Mouse (Mus musculus): ENCODE results near the gene Gba. TPM values are rescaled to one million over a fixed set of nuclear protein-coding genes. Genes with fewer than 3 reads are reported as not detected.

Gene Gba
- polyA plus RNA-seq, 1 experiment from 2014 or later = 34.7 TPM

- Histone ChIP-seq H3K36me3 (replicated peaks) (peaks cover 13% of the 10 kb centered on the region), H3K27ac (peak overlapping the region; percentile 65), H3K4me1 (peaks cover 58% of the 10 kb centered on the region), H3K9me3 (no peaks in the 10 kb centered on the region), H3K4me3 (peak overlapping the region; percentile 30; the same call in 1 of the 2 replicates), H3K27me3 (ENCODE audit: poor library complexity, severe bottlenecking) (peaks cover 24% of the 10 kb centered on the region)
- 61% methylated on average over 18 of the region's 18 CpGs for WGBS
- DNase-seq (ENCODE audit: extremely low spot score, low spot score) = peak; percentile 14
Observed at GRCm38 (mm10) chr3:89187690-89188477, 14.8 kb upstream of the Gba start.

- no peaks in the 10 kb centered on the region for H3K9me3 ChIP-seq
- peak overlapping the region; percentile 65; the same call in 1 of the 2 replicates for H3K27ac ChIP-seq
- H3K36me3 ChIP-seq (replicated peaks) = peaks cover 13% of the 10 kb centered on the region
- peak overlapping the region; percentile 0; the same call in 1 of the 2 replicates for H3K4me3 ChIP-seq
- WGBS = 60% methylated on average over 12 of the region's 12 CpGs
- H3K4me1 ChIP-seq = peaks cover 52% of the 10 kb centered on the region
- no peak for DNase-seq (ENCODE audit: extremely low spot score, low spot score)
- H3K27me3 ChIP-seq (ENCODE audit: poor library complexity, severe bottlenecking) = peaks cover 24% of the 10 kb centered on the region
Observed at GRCm38 (mm10) chr3:89188478-89188875, 14.3 kb upstream of the Gba start.

DNA sequence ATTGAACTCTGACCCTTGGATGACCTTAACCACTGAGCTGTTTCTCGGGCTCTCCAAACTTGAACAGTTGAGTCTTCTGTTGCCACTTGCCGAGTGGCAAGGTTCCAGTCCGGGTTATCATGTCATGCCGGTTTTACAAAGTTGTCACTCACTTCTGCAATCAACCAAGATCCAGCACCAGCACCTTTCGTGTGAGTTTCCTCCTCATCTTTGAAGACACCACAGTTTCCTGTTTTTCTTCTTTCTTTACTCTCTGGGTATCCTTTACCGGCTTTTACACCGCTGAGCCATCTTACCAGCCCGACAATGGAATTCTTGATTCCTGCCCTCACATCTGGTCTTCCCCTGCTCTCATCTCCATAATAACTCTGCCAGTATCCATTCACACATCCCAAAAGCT, 12.3 kb upstream of the Gba start:
- Histone ChIP-seq H3K4me3 (no peak overlapping the region), H3K27me3 (ENCODE audit: poor library complexity, severe bottlenecking) (peaks cover 24% of the 10 kb centered on the region), H3K4me1 (peaks cover 35% of the 10 kb centered on the region), H3K36me3 (replicated peaks) (peaks cover 13% of the 10 kb centered on the region), H3K9me3 (no peaks in the 10 kb centered on the region), H3K27ac (no peak overlapping the region)
- WGBS = 89% methylated on average over 8 of the region's 8 CpGs
- no peak for DNase-seq (ENCODE audit: extremely low spot score, low spot score)

DNA sequence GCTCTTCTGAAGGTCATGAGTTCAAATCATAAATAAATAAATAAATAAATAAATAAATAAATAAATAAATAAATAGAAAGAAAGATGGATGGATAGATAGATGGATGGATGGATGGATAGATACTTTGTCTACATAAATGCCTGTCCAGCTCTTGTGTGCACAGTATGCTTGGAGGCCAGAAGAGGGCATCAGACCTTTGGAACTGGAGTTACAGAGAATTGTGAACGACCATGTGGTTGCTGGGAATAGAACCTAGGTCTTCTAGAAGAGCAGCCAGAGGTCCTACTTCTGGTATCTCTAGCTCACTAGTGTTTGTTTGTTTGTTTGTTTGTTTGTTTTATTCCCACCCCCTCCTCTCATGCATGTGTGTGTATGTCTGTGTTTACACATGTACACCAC, 9.4 kb upstream of the Gba start:
- no peak overlapping the region for H3K4me3 ChIP-seq
- H3K4me1 ChIP-seq = peaks cover 24% of the 10 kb centered on the region
- H3K36me3 ChIP-seq (replicated peaks) = peaks cover 6% of the 10 kb centered on the region
- DNase-seq (ENCODE audit: extremely low spot score, low spot score) = no peak
- H3K27ac ChIP-seq = no peak overlapping the region
- WGBS = 74% methylated on average over 1 of the region's 1 CpGs
- no peaks in the 10 kb centered on the region for H3K9me3 ChIP-seq
- peaks cover 6% of the 10 kb centered on the region for H3K27me3 ChIP-seq (ENCODE audit: poor library complexity, severe bottlenecking)

DNA sequence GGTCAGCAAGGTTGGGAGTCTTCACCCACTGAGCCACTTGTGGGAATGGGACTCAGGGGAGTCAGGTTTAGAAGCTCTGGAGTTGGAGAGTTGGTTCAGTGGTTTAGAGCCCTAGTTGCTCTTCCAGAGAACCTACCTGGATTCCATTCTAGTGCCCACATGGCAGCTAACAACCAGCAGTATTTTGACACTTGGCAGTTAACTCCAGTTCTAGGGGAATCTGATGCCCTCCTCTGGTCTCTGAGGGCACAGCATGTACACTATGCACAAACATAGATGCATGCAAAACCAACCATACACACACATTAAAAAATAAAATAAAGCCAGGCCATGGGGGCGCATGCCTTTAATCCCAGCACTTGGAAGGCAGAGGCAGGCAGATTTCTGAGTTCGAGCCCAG, 8.9 kb upstream of the Gba start:
- peak; percentile 16 for DNase-seq (ENCODE audit: extremely low spot score, low spot score)
- Histone ChIP-seq H3K4me1 (peaks cover 19% of the 10 kb centered on the region), H3K9me3 (no peaks in the 10 kb centered on the region), H3K4me3 (no peak overlapping the region), H3K27me3 (ENCODE audit: poor library complexity, severe bottlenecking) (peaks cover 1% of the 10 kb centered on the region), H3K27ac (no peak overlapping the region), H3K36me3 (replicated peaks) (peaks cover 1% of the 10 kb centered on the region; the same call in 1 of the 2 replicates)
- WGBS = 91% methylated on average over 2 of the region's 2 CpGs

DNA sequence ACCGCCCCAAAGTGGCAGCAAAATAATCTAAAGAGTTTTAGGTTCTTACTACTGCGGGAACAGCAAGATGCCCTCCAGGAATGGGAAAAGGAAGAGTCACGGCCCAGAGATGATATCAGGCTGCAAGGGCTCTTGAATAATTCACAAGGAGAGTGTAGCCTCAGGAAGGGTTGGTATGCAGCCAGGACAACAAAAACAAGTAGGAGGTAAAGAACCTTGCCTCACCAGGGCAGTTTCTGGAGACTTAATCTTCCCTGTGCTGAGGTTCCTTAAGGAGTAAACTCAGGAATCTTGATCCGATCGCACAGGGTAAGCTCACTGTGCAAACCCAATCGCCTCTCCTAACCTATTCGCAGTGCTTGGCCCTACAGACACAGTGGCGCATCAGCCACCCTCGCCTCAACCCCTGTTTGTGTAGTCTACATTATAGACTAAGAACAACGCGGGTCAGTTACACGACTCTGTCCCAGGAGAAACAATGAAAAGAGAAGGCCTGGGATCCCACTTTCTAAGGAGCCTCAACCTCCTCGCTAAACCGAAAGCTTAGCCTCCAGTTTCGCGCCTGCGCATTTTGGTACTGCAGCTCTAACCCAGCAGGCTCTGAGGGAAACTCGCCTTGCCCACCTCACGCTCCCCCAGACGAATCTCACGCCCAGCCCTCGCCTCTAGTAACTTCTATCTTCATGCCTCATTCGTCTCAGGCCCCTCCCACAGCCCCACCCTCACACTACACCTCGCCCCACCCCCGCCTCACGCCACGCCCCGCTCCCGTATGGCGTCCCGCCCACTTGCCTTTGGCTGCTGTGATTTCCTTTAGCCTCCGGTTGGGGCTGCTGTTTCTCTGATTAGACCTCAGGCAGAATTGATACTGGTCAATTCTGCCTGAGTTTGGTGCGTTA, 6.5 kb upstream of the Gba start:
- H3K27ac ChIP-seq = peak overlapping the region; percentile 89
- H3K4me1 ChIP-seq = peaks cover 19% of the 10 kb centered on the region
- no peaks in the 10 kb centered on the region for H3K36me3 ChIP-seq (replicated peaks)
- WGBS = 9% methylated on average over 33 of the region's 33 CpGs
- no peaks in the 10 kb centered on the region for H3K27me3 ChIP-seq (ENCODE audit: poor library complexity, severe bottlenecking)
- peak overlapping the region; percentile 49 for H3K4me3 ChIP-seq
- H3K9me3 ChIP-seq = no peaks in the 10 kb centered on the region
- DNase-seq (ENCODE audit: extremely low spot score, low spot score) = peak; percentile 95

GRCm38 (mm10) chr3:89199839-89200238, 2.9 kb upstream of the Gba start:
- no peak overlapping the region for H3K27ac ChIP-seq
- WGBS = 78% methylated on average over 3 of the region's 3 CpGs

GRCm38 (mm10) chr3:89203142-89203514, 400 bp downstream of the Gba start:
- H3K27me3 ChIP-seq (ENCODE audit: poor library complexity, severe bottlenecking) = no peaks in the 10 kb centered on the region
- peak overlapping the region; percentile 72 for H3K27ac ChIP-seq
- peaks cover 7% of the 10 kb centered on the region for H3K4me1 ChIP-seq
- H3K4me3 ChIP-seq = peak overlapping the region; percentile 63
- DNase-seq (ENCODE audit: extremely low spot score, low spot score) = no peak
- H3K36me3 ChIP-seq (replicated peaks) = peaks cover 40% of the 10 kb centered on the region
- H3K9me3 ChIP-seq = no peaks in the 10 kb centered on the region
- WGBS = 39% methylated on average over 5 of the region's 5 CpGs

More at GRCm38 (mm10) chr3:89199839-89200238, 2.9 kb upstream of the Gba start:
- Histone ChIP-seq H3K9me3 (no peaks in the 10 kb centered on the region), H3K4me3 (no peak overlapping the region), H3K4me1 (peaks cover 25% of the 10 kb centered on the region), H3K27me3 (ENCODE audit: poor library complexity, severe bottlenecking) (no peaks in the 10 kb centered on the region), H3K36me3 (replicated peaks) (peaks cover 9% of the 10 kb centered on the region; the same call in 1 of the 2 replicates)
- no peak for DNase-seq (ENCODE audit: extremely low spot score, low spot score)

- WGBS = 93% methylated on average over 7 of the region's 7 CpGs
- H3K4me1 ChIP-seq = peaks cover 7% of the 10 kb centered on the region
- no peaks in the 10 kb centered on the region for H3K27me3 ChIP-seq (ENCODE audit: poor library complexity, severe bottlenecking)
- no peaks in the 10 kb centered on the region for H3K9me3 ChIP-seq
- no peak overlapping the region for H3K4me3 ChIP-seq
- no peak overlapping the region for H3K27ac ChIP-seq
- peak; percentile 14 for DNase-seq (ENCODE audit: extremely low spot score, low spot score)
- H3K36me3 ChIP-seq (replicated peaks) = peaks cover 69% of the 10 kb centered on the region
Observed at GRCm38 (mm10) chr3:89206079-89206478, 3.4 kb downstream of the Gba start.

- no peak overlapping the region for H3K27ac ChIP-seq
- H3K36me3 ChIP-seq (replicated peaks) = peaks cover 75% of the 10 kb centered on the region
- peaks cover 7% of the 10 kb centered on the region for H3K4me1 ChIP-seq
- H3K9me3 ChIP-seq = no peaks in the 10 kb centered on the region
- DNase-seq (ENCODE audit: extremely low spot score, low spot score) = no peak
- H3K27me3 ChIP-seq (ENCODE audit: poor library complexity, severe bottlenecking) = no peaks in the 10 kb centered on the region
- H3K4me3 ChIP-seq = no peak overlapping the region
- 91% methylated on average over 2 of the region's 2 CpGs for WGBS
Observed at GRCm38 (mm10) chr3:89206695-89207094, 4.0 kb downstream of the Gba start.

DNA sequence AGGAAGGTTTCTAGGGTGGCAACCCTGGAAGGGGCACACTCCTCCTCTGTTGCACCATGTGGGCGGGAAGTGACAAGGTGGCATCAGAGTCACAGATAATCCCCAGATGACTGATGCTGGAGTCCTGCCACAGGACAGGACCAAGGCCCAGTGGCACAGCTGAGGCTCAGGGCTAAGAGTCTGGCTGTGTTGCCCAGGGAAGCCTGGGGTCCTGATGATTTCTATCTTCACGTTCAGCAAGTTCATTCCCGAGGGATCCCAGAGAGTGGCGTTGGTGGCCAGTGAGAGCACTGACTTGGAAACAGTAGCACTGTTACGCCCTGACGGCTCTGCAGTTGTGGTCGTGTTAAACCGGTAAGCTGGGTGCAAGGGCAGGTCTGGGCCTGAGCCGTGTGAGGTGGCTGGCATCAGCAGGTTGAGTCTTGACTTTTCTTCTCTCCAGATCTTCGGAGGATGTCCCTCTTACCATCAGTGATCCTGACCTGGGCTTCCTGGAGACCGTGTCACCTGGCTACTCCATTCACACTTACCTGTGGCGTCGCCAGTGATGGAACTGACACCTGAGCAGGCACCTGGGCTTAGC, 5.4 kb downstream of the Gba start:
- WGBS = 92% methylated on average over 13 of the region's 13 CpGs

GRCm38 (mm10) chr3:89208736-89209135, 6.0 kb downstream of the Gba start:
- Histone ChIP-seq H3K4me3 (no peak overlapping the region), H3K27ac (no peak overlapping the region), H3K9me3 (no peaks in the 10 kb centered on the region), H3K36me3 (replicated peaks) (peaks cover 75% of the 10 kb centered on the region), H3K4me1 (peaks cover 16% of the 10 kb centered on the region), H3K27me3 (ENCODE audit: poor library complexity, severe bottlenecking) (no peaks in the 10 kb centered on the region)
- 89% methylated on average over 6 of the region's 6 CpGs for WGBS
- no peak for DNase-seq (ENCODE audit: extremely low spot score, low spot score)

More for the DNA sequence above, 5.4 kb downstream of the Gba start:
- H3K4me3 ChIP-seq = no peak overlapping the region
- peaks cover 16% of the 10 kb centered on the region for H3K4me1 ChIP-seq
- no peak for DNase-seq (ENCODE audit: extremely low spot score, low spot score)
- no peak overlapping the region for H3K27ac ChIP-seq
- no peaks in the 10 kb centered on the region for H3K9me3 ChIP-seq
- H3K36me3 ChIP-seq (replicated peaks) = peaks cover 75% of the 10 kb centered on the region
- H3K27me3 ChIP-seq (ENCODE audit: poor library complexity, severe bottlenecking) = no peaks in the 10 kb centered on the region
